Mouse (Mus musculus): ENCODE data around the gene Btrc.
"Not testable (repeated sequence)": the region's sequence is repeated elsewhere in the genome, so short reads cannot be mapped to it uniquely, and the experiment has no call there.

The Btrc gene

DNA sequence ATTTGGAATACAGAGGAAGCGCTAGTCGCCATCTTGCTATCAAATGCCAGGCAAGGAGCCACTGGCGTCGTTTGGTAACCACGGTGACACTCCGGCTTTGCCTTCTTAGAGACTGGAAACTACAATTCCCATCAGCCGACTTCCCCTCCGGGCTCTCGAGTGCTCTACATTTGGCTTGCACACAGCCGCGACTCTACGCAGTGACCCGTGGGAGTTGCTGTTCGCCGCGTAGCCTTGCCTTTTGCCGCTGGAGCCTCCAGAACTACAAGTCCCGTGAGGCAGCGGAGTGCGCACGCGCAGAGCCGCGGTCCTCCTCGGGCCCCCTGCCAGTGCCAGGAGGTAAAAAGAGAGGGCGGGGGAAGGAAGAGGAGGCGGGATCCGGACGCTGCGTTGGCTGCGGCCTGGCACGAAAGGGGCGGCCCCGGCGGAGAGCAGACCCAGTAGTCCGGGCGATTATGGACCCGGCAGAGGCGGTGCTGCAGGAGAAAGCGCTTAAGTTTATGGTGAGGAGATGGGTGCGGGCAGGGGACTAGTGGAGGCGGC is at the start of gene Btrc:
Gene Btrc, plus strand, starts transcription at position 351 of the 543 bp plus-strand sequence.
- peak; percentile 100 for DNase-seq (ENCODE audit: low spot score)

DNA sequence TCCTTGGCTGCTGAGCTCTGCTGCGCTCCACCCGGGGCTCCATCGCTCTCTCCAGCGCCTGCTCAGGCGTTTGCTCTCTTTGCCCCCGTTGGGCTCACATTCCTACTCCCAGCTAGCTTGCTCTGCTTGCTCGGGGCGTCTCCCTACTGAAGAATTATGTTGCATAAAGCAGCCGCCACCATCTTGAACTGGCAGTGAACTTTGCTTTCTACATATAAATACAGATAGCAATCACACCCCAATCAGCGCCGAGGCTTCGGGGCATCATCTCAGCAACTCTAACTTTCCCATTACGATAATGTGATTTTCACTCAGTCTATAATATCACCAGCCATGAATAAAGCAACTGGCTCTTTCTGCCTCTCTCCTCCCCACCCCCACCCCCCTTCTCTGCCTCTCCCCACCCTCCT is 46.1 kb upstream of the Btrc start:
- DNase-seq (ENCODE audit: low spot score), result no peak

DNA sequence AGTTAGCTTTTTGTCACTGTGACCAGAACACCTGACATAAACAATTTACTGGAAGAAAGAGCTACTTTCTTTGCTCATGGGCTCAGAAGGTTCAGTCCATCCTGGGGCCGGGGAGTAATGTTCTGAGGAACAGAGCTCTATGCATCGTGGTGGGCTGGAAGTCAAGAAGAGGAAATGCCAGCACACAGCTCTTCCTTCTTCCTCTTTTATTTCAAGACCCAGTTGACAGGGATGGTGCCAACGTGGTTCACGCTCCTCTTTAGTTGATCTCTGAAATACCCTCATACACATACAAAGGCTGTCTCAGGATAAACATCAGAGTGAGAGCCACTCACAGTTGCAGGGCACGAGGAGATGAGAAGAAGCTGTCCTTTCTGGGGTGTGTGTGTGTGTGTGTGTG is 42.5 kb upstream of the Btrc start:
- no peak for DNase-seq (ENCODE audit: low spot score)

DNA sequence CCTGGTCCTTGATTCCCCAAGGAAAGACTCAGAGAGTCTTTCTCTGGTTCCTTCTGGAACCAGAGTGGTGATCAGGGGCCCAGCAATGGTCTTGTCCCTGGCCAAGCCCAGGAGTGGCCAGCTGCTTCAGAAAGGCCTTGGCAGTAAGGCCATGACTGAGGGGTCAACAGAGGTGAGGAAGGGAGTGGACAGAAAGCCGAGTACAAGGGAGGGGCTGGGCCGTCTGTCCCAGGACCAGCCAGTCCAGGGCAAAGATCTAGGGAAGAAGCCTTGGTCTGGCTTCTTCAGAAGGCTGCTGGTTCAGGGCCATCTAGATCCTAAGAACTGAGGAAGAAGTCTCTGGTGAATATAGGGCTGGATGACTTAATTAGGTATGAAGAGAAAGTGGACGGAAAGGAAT is 34.5 kb upstream of the Btrc start:
- no peak for DNase-seq (ENCODE audit: low spot score)

DNA sequence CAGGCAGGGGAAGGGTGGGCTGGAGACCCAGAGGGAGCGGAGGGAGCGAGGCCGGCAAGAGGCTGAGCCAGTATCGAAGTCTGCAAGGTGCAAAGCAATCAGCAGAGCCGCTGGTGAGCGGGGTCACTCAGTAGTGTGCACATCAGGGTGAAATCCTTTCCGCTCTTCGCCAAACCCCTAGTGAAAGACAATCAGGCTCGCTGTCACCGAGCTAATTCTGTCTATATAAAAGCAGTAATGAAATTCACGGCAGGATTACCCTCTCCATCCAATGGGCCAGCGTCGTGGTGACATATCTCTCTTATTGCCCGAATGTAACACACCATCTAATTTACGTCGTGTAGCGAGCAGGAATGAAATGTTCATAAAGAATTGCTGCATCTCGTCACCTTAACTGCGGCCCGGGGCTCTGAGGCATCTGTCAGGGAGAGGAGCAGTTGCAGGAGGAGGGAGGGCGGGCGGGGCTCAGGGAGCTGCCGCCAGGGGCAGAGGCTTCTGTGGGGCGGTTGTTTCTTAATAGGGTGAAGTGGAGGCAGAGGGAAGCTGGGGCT is 33.7 kb upstream of the Btrc start:
- no peak for DNase-seq (ENCODE audit: low spot score)

DNA sequence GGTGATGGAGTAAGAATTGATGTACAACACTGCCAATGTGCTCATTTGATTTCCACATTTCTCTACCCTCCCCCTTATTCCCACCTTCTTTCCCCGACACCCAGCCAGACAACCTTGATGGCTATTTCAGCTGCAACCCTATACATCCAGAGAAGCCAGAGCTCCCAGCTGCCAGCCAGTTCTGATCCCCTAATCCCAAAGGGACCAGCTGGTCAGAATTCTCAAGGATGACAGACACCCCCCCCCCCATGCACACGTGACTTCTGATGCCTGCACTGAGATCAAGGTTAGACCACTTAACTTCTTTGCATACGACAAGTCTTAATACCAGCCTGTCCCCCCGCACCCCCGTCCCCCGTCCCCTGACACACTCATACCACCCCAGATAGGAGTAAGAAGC is 26.8 kb upstream of the Btrc start:
- DNase-seq (ENCODE audit: low spot score), result no peak

DNA sequence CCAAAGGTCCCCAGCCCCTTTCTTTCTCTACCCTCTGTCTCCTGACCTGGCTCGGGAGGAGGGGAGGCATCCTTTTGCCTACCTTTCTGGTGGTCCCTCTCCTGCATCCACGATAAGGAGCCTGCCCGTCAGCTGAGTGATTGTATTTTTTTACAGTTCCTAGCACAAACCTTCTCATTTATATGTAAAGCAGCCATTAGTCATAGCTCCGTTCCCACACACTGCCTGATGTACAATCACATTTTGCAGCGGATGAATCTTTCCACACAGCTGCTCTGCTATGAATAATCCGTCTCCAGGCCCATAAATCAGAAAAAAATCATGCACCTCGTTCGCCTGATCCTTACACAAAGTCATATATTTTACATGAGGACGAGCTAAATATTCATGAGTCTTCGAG is 25.4 kb upstream of the Btrc start:
- DNase-seq (ENCODE audit: low spot score), result no peak

DNA sequence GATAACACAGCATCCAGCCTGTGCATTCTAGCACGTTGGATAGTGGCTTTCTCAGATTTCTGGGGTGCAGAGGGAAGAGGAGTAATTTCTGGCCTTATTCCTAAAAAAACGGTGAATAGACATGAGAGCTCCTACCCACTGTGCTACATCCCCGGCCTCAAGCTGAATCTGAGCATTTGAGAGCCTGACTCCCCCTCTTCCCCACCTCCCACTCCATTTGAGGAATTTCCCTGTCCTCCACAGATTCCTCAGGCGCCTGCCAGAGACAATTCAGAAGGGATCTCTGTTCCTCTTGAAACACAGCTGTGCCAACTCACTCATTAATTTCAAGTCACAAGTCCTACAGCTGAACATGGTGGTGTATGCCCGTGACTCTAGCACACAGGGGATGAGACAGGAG is 19.6 kb upstream of the Btrc start:
- no peak for DNase-seq (ENCODE audit: low spot score)

DNA sequence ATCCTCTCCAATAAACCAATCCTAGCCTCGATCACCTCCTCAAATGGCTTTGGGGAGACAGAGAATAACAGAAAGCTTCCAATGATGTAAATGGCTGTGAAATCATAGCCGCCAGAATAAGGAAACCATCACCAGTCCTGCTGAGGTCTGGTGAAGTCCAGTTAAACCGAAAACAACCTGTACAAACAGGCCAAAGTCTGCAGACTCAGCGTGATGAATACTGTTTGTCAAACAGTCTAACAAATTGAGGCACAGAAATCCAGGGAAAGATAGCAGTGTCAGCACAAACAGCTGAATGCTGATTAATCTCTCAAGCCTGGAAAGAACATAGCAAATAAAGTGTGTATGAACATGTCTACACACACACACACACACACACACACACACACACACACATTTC is 15.3 kb upstream of the Btrc start:
- DNase-seq (ENCODE audit: low spot score), result no peak

DNA sequence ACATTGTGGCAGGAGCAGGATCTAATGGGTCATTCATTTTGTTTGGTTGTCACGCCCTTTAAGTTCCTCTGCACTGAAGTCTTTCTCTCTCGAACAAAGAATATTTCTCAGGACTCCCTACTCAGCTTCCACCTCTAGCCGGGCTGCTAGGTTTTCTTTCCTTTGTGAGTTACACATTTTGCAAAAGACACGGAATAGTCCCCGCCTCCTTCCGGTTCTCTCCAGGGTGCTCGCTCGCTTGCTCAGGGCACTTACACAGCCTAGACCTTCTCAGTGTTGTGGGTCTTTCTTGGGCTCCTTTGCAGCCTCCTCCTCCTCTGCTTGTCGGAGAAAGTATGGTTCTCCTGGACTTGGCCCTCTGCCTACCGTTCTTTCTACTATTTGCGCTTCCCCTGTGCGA is 13.1 kb upstream of the Btrc start:
- DNase-seq (ENCODE audit: low spot score), result no peak

DNA sequence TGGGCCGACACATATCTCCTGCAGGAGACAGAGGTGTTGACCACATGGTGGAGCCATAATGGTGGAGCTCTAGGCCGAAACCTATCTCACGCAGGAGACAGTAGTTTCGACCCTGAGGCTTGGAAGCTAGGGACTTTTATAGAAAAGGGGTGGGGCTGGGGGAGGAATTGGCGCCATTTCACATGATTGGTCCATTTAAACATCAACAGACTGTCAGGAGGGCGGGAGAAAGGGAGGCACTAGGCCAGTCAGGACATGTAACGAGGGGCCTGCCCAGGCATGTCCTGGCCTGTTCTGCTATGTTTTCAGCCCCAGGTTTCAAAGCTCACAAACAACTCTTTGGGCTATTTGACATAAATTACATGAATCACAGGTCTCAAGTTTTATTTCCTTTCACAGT is 10.8 kb upstream of the Btrc start:
- not testable (repeated sequence) for DNase-seq (ENCODE audit: low spot score)

DNA sequence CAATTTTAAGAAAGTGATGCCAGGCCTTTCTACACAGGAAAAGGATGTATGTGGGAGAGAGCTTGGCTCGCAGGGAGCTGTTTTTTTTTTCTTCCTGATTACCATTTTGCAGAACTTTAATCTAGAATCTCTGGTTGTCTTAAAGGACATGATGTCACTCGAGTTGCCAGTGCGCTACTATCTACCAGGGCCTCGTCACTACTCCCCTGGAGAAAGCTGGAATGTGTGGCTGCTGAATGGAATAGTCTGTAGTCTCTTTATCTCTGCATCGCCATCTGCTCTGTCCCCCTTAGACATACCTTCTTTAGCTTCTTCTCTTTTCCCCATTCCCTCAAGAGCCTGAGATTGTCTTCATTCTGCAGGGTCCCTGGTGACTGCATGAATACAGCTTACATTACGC is 7.9 kb upstream of the Btrc start:
- DNase-seq (ENCODE audit: low spot score), result no peak

DNA sequence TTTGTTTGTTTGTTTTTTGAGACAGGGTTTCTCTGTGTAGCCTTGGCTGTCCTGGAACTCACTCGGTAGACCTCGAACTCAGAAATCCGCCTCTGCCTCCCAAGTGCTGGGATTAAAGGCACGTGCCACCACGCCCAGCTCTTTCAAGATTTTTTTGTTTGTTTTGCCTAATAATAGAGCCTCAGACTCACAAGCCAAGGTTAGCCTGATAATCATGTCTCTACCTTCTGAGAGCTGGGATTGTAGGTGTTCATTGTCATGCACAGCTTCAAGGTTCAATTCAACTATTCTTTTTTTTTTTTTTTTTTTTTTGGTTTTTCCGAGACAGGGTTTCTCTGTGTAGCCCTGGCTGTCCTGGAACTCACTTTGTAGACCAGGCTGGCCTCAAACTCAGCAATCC is 6.7 kb upstream of the Btrc start:
- not testable (repeated sequence) for DNase-seq (ENCODE audit: low spot score)

DNA sequence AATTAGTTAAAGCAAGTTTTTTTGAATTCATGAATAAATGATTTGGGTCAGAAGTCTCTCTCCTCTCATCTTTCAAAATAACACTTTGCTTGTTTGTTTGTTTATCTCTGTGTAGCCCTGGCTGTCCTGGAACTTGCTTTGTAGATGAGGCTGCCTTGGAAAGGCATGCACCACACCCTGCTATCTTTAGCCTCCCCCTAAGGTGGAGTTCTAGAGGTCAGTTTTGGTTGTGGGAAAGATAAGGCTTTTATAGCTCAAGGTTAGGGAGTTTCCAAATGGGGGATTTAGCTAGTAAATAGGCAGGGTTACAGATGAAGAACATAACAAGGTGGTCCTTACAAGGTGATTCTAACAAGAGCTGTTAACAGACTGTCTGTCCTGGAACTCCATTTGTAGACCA is 3.0 kb upstream of the Btrc start:
- no peak for DNase-seq (ENCODE audit: low spot score)

DNA sequence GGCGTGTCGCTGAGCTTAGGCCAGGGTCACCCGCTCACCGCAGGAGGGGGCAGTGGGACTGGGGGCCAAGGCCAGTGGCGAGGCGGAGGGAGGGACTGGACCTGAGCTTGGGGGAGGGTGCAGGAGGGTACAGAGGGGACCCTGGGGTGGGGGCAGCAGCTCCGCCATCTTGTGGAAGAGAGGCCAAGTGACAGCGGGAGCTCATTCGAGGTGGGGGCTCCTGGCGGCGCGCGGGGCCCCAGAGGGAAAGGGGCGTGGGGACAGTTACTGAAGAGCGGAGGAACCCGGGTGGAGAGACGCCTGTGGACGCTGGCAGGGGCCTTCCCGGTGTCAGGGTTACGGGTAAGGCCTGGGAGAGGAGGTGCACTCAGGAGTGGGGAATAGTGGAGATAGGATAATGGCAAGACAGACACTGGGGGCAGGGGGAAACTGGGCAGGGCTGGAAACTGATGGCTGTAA is 428 bp downstream of the Btrc start:
- DNase-seq (ENCODE audit: low spot score), result no peak

DNA sequence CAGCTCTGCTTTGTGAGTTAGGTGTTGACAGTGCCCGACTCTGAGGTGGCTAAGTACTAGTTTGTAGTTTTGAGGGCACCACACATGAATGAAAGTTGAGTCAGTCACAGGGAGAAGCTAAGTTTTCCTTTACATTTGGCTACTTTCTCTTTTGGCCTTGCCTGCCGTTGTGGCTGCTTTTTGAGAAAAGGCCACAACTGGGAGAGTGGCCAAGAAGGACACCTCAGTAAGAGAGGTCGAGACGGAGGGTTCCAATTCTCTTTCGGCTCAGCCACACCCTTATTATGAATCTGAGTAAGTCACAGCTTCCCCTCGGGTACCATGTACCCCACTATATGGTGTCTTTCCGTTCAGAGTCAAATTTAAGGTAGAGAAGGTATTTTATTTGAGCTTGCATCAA is 3.1 kb downstream of the Btrc start:
- DNase-seq (ENCODE audit: low spot score), result no peak

DNA sequence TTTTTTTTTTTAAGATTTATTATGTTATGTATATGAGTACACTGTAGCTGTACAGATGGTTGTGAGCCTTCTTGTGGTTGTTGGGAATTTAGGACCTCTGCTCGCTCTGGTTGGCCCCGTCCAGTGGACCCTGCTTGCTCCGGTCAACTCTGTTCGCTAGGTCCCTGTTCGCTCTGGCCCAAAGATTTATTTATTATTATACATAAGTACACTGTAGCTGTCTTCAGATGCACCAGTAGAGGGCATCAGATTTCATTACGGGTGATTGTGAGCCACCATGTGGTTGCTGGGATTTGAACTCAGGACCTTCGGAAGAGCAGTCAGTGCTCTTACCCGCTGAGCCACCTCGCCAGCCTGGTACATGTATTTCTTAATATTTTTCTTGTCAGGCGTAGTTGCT is 21.3 kb downstream of the Btrc start:
- DNase-seq (ENCODE audit: low spot score), result not testable (repeated sequence)

DNA sequence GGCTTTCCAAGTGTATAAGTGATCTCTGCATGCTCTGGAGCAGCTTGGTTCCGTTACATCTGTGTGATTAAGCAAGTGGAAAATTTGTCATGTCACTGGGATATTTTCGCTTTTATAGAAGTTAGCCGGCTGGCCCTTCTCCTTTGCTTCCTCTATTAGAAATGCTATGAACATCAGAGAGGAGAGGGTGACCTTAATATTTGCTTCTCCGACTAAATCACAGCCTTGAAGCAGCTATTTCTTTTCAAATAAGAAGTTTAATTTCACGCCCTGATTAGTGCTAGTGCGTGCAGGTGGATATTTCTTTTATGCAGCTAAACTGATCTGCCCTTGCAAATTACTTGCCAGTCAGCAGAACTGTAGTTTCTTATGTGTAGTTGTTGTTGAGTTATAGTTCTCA is 25.0 kb downstream of the Btrc start:
- DNase-seq (ENCODE audit: low spot score), result no peak

DNA sequence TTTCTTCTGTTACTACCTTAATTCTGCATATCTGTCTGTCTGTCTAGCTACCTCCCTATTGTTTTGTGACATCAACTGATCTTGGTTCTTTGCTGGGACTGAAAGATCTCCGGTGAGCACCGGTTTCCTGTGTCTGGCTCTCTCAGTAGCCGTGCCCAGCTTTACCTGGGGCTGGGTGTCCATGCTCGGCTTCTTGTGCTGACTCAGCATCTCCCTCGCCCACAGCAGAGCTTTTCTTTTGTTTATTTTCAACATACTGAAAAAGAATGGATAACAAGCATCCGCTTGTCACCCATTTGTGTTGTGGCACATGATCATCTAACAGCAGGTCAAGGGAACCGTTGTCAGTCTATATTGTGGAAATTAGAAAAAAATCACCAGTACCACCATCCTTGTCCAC is 30.5 kb downstream of the Btrc start:
- no peak for DNase-seq (ENCODE audit: low spot score)

DNA sequence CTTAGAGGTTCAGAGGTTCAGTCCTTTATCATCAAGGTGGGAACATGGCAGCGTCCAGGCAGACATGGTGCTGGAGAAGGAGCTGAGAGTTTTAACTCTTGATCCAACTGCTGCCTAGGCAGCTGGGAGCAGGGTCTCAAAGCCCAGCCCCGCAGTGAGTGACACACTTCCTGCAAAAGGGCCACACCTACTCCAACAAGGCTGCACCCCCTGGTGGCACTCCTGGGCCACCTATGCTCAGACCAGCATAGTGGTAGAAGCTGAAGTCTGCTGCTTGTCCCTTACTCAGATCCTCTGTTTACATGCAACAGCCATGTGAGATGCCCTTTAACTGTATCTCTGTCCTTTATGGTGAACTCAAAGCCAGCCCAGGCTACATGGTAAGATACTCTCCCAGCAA is 47.5 kb downstream of the Btrc start:
- DNase-seq (ENCODE audit: low spot score), result no peak

DNA sequence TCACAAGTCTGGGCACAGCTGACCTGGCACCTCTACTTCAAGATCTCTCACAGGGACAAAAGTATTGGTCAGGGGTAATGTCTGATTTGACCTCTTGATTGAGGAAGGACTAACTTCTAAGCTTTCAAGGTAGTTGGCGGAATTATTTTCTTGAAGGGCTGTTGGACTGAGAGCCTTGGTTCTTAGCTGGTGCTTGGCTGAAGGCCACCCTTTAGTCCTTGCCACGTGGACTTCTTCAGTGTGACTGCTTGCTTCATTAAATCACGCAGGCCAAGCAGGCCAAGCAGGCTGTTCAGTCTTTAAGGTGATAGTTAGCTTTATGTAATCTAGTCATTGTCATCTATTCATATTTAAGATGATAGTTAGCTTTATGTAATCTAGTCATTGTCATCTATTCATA is 49.2 kb downstream of the Btrc start:
- DNase-seq (ENCODE audit: low spot score), result no peak

DNA sequence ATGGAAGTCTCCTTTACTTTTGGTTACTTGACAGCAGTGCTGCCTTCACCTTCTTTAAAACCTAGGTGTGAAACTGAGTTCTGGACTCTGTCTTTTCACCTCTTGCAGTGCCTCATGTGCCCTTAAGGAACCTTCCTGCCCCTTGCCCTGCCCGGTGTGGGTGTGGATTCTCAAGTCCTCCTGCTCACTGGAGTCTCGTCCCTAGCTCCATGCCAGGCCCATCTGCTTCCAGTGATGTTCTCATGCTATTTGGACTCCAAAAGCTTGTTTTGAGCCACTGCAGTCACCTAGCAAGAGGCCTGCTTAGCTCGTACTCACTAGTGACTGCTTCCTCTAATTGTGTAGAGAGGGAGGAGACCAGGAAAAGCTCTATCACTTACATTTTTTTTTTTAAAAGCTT is 50.4 kb downstream of the Btrc start:
- no peak for DNase-seq (ENCODE audit: low spot score)

DNA sequence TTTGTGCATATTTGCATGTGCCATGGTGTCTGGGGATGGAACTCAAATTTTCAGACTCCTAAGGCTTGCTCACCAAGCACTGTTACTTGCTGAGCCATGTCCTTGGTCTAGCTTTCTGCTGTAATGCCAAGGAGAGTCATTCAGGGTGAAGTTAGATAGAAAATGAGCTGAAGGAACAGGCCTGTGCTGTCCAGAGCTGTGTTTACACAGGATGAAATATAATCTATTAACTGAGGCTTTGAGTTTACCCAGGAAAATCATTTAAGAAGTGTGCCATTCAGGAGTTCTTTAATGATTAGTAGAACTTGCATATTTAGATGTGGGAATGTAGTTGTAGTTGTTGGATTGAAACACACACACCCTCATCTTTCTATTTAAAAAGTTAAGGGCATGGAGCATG is 54.1 kb downstream of the Btrc start:
- DNase-seq (ENCODE audit: low spot score), result no peak

DNA sequence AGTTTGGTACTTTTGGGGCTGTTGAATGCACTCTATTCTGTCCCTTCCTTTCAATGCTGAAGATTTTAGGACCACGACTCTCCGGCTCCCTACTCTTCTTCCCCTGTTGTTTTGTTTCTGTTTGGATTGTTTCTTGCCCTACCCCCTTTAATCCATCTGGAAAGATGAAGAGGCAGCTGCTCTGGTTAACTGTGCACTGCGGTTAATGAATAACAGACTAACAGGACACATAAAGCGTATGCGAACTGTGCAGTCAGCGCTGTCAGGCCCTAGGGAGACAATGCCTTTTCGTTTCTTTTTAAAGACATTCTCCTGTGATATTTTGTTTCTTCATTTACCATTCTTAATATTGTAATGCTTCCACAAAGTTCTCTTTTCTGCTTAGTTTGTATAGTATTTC is 58.7 kb downstream of the Btrc start:
- no peak for DNase-seq (ENCODE audit: low spot score)

DNA sequence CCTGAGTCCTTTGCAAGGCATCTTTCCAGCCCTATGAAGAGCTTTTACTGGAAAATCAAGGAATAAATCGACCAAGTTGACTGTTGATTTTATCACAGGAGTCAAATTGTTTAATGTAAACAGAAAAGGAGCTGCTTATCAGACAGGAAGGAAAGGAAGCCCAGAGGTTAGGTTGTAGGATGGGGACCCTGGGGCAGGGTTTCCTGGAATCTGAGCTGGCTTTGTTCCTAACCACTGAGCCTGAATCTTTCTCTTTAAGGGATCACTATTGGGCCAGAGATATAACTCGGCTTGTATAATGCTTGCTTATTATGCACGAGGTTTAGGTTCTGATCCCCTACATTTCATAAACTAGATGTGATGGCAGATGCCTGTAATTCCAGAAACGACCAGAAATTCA is 64.6 kb downstream of the Btrc start:
- no peak for DNase-seq (ENCODE audit: low spot score)
